Mouse (Mus musculus) intestine, embryonic 14.5 days (tissue): Measurements from ENCODE around the gene Rgp1. TPM values are rescaled to one million over a fixed set of nuclear protein-coding genes. Genes with fewer than 3 reads are reported as not detected.
"Not testable (repeated sequence)": the region's sequence is repeated elsewhere in the genome, so short reads cannot be mapped to it uniquely, and the experiment has no call there.

ENCODE experiments used
- ATAC-seq: fragments of 200-750 bp; cut with Nextera tagmentation; replicated peaks from 2 replicates; pipeline ENCODE4 v1.8.0; 2017; ENCODE audit warnings: low read depth, moderate number of reproducible peaks, moderate TSS enrichment, moderate library complexity; ENCODE audit not compliant: low FRiP score, low TSS enrichment
- DNase-seq: peaks from one replicate; pipeline ENCODE4 v3.0.0-alpha.2; 2018; ENCODE audit warnings: low spot score
- H3K27ac ChIP-seq: fragments of 300-500 bp; sonication (generic); 2 replicates; pipeline ENCODE4 v1.5.1; 2014; ENCODE audit warnings: low read depth, mild to moderate bottlenecking, control low read depth
- H3K27me3 ChIP-seq: fragments of 300-500 bp; sonication (generic); replicated peaks from 2 replicates; pipeline ENCODE4 v1.6.1; 2014; ENCODE audit warnings: low read length, control low read depth; ENCODE audit not compliant: control insufficient read depth, insufficient read depth
- H3K36me3 ChIP-seq: fragments of 300-500 bp; sonication (generic); 2 replicates; pipeline ENCODE4 v1.6.1; 2014; ENCODE audit warnings: low read length, control low read depth; ENCODE audit not compliant: control insufficient read depth, insufficient read depth
- H3K4me1 ChIP-seq: fragments of 300-500 bp; sonication (generic); replicated peaks from 2 replicates; pipeline ENCODE4 v1.6.1; 2014; ENCODE audit warnings: low read length, control low read depth, mixed read lengths; ENCODE audit not compliant: control insufficient read depth, insufficient read depth
- H3K4me2 ChIP-seq: fragments of 300-500 bp; sonication (generic); 2 replicates; pipeline ENCODE4 v1.6.1; 2014; ENCODE audit warnings: low read length
- H3K4me3 ChIP-seq: fragments of 300-500 bp; sonication (generic); 2 replicates; pipeline ENCODE4 v1.5.1; 2014; ENCODE audit warnings: low read depth, low read length, control low read depth, mixed read lengths
- H3K9ac ChIP-seq: fragments of 300-500 bp; sonication (generic); 2 replicates; pipeline ENCODE4 v1.6.1; 2014; ENCODE audit warnings: mild to moderate bottlenecking, low read length
- H3K9me3 ChIP-seq: fragments of 300-500 bp; sonication (generic); 2 replicates; pipeline ENCODE4 v1.6.1; 2016; ENCODE audit warnings: low read length, control low read depth; ENCODE audit not compliant: control insufficient read depth
- WGBS: fragments of 180-500 bp; shearing (Covaris S2); extraction: QIAGEN DNeasy Blood & Tissue Kit; methylation state at CpG from one replicate; pipeline ENCODE4 v1.1.7; 2014; 5-methylcytosine and 5-hydroxymethylcytosine counted together
- polyA plus RNA-seq: library from polyadenylated mRNA; unstranded; fragments of >200 nt; fragmentation: Nextera tagmentation; extraction: Ambion mirVana; gene quantifications from 2 replicates; pipeline ENCODE4 v1.2.1, GENCODE M21; 2014

The Rgp1 gene
- polyA plus RNA-seq, 1 experiment from 2014 or later, result 29.7 TPM

GRCm38 (mm10) chr4:43593453-43593852 is 14.9 kb downstream of the Rgp1 start:
- WGBS, result 40% methylated on average over 3 of the region's 3 CpGs
- no peak overlapping the region for H3K4me2 ChIP-seq
- DNase-seq (peak; percentile 52), ATAC-seq (0 out of 2 replicates have a peak, but pooled peaks have one; percentile 36)
- no peaks in the 10 kb centered on the region for H3K36me3 ChIP-seq
- H3K27ac ChIP-seq, result no peak overlapping the region
- peaks cover 4% of the 10 kb centered on the region; the same call in 1 of the 2 replicates for H3K4me1 ChIP-seq
- H3K9me3 ChIP-seq, result no peaks in the 10 kb centered on the region
- no peak overlapping the region for H3K9ac ChIP-seq
- H3K27me3 ChIP-seq, result no peaks in the 10 kb centered on the region
- H3K4me3 ChIP-seq, result no peak overlapping the region

DNA sequence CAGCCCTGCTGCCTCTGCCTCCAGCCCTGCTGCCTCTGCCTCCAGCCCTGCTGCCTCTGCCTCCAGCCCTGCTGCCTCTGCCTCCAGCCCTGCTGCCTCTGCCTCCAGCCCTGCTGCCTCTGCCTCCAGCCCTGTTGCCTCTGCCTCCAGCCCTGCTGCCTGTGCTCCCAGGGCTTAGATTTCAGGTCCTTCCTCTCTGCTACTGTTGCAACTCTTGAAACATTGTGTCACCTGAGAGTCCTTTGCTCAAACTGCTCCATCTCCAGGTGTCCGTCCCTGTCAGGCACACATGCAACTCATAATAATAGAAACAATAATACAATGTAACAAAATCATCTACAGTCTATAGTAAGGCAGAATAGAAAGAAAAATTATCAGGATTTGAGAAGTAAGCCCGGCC is 18.1 kb downstream of the Rgp1 start:
- H3K9me3 ChIP-seq, H3K27me3 ChIP-seq, H3K4me2 ChIP-seq, H3K27ac ChIP-seq, H3K4me3 ChIP-seq, DNase-seq, H3K36me3 ChIP-seq, H3K4me1 ChIP-seq, H3K9ac ChIP-seq, ATAC-seq: not testable (repeated sequence)
- 82% methylated on average over 2 of the region's 2 CpGs for WGBS

GRCm38 (mm10) chr4:43598200-43598599 is 19.7 kb downstream of the Rgp1 start:
- Histone ChIP-seq H3K9ac (no peak overlapping the region), H3K9me3 (no peaks in the 10 kb centered on the region), H3K27me3 (no peaks in the 10 kb centered on the region), H3K4me3 (no peak overlapping the region), H3K27ac (no peak overlapping the region), H3K4me2 (no peak overlapping the region), H3K36me3 (no peaks in the 10 kb centered on the region), H3K4me1 (peaks cover 4% of the 10 kb centered on the region; the same call in 1 of the 2 replicates)
- DNase-seq (peak; percentile 38), ATAC-seq (no peak)
- WGBS, result 82% methylated on average over 4 of the region's 4 CpGs

GRCm38 (mm10) chr4:43598650-43599380 is 20.3 kb downstream of the Rgp1 start:
- 76% methylated on average over 7 of the region's 7 CpGs for WGBS
- Histone ChIP-seq H3K4me1 (no peaks in the 10 kb centered on the region), H3K4me3 (no peak overlapping the region), H3K27ac (no peak overlapping the region), H3K36me3 (no peaks in the 10 kb centered on the region), H3K9ac (no peak overlapping the region), H3K27me3 (no peaks in the 10 kb centered on the region), H3K4me2 (no peak overlapping the region), H3K9me3 (no peaks in the 10 kb centered on the region)
- DNase-seq, result no peak
- no peak for ATAC-seq

GRCm38 (mm10) chr4:43600195-43600934 is 21.9 kb downstream of the Rgp1 start:
- Histone ChIP-seq H3K27ac (no peak overlapping the region), H3K4me1 (no peaks in the 10 kb centered on the region), H3K36me3 (no peaks in the 10 kb centered on the region), H3K9ac (no peak overlapping the region), H3K4me2 (no peak overlapping the region), H3K9me3 (no peaks in the 10 kb centered on the region), H3K27me3 (no peaks in the 10 kb centered on the region), H3K4me3 (no peak overlapping the region)
- no peak for ATAC-seq
- WGBS, result 78% methylated on average over 9 of the region's 9 CpGs
- no peak for DNase-seq

DNA sequence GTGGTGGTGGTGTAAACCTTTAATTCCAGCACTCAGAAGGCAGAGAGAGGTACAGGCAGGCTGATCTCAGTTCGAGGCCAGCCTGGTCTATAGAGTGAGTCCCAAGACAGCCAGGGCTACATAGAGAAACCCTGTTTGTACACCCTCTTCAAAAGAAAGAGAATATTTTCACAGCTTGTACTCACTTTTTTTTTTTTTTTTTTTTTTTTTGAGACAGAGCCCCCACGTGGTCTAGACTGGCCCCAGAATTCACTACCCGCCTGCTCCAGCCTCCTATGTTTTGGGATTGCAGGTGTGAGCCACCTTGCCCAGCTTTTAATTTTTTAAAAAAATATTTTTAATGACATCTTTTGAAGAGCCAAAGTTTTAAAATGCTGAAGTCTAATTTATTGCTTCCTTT is 25.6 kb downstream of the Rgp1 start:
- WGBS, result 78% methylated on average over 3 of the region's 3 CpGs
- H3K36me3 ChIP-seq, result no peaks in the 10 kb centered on the region
- DNase-seq (no peak), ATAC-seq (no peak)
- H3K4me3 ChIP-seq, result no peak overlapping the region
- no peak overlapping the region for H3K27ac ChIP-seq
- H3K4me2 ChIP-seq, result no peak overlapping the region
- no peak overlapping the region for H3K9ac ChIP-seq
- H3K9me3 ChIP-seq, result no peaks in the 10 kb centered on the region
- no peaks in the 10 kb centered on the region for H3K4me1 ChIP-seq
- no peaks in the 10 kb centered on the region for H3K27me3 ChIP-seq

DNA sequence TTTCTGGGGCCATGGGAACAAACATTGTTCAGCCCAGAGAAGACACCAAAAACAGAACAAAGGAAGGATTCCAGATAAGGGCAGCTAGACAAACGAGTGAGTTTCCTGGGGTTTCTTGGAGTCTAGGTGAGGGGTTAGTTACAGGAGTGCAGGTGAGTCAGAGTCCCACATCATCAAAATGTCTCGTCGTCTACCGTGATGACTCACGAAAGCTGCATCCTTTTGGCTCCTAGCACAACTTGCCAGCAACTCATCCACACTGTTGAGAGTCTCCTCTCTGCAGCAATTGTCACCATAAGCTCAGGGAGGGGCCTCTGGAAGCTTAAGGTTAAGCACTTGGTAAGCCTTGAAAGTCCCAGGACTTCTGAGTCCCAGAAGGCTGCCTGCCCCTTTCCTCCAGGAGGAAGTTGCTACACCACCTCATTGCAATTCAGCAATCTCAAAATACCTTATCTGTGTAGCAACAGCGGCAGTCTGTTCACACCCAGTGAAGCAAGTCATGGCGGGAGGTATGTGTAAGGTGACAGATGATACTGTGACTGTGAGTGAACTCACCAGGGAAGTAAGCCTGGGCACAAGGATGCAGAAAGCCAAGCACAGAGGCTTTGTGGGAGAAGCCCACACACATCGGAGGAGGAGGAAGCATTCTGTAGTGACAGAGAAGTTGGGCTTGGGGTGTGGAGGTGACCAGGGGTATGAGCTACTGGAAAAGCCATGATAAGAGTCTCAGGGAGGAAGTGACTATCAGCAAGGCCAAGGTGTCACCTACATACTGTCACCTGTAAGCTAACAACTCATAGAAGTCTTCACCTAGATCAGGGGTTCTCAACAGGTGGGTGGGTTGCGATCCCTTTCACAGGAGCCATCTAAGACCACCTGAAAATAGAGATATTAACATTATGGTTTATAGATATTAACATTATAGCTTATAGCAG is 26.5 kb downstream of the Rgp1 start:
- no peak for DNase-seq
- no peak for ATAC-seq
- Histone ChIP-seq H3K9me3 (no peaks in the 10 kb centered on the region), H3K9ac (no peak overlapping the region), H3K27ac (no peak overlapping the region), H3K4me2 (no peak overlapping the region), H3K36me3 (no peaks in the 10 kb centered on the region), H3K4me1 (no peaks in the 10 kb centered on the region), H3K27me3 (no peaks in the 10 kb centered on the region), H3K4me3 (no peak overlapping the region)
- 71% methylated on average over 9 of the region's 9 CpGs for WGBS

- WGBS, result 68% methylated on average over 10 of the region's 10 CpGs
These were observed 34.0 kb downstream of the Rgp1 start for GRCm38 (mm10) chr4:43612534-43612933.

More at GRCm38 (mm10) chr4:43612534-43612933, 34.0 kb downstream of the Rgp1 start:
- Histone ChIP-seq H3K27ac (no peak overlapping the region), H3K4me3 (no peak overlapping the region), H3K9ac (no peak overlapping the region), H3K36me3 (no peaks in the 10 kb centered on the region), H3K4me2 (no peak overlapping the region), H3K9me3 (no peaks in the 10 kb centered on the region), H3K27me3 (no peaks in the 10 kb centered on the region), H3K4me1 (no peaks in the 10 kb centered on the region)
- ATAC-seq (no peak), DNase-seq (no peak)
